Mouse (Mus musculus) frontal cortex, postnatal 25 days (tissue): ENCODE measurements around the gene Cd33.
A peak's percentile ranks its signal among the peaks of the same experiment; 100 is the strongest.

ENCODE experiments used
- DNase-seq, 2 experiments: peaks; one replicate each; pipeline ENCODE4 v3.0.0; 2022; ENCODE audit warnings: low spot score in 2 of 2

Gene Cd33

DNA sequence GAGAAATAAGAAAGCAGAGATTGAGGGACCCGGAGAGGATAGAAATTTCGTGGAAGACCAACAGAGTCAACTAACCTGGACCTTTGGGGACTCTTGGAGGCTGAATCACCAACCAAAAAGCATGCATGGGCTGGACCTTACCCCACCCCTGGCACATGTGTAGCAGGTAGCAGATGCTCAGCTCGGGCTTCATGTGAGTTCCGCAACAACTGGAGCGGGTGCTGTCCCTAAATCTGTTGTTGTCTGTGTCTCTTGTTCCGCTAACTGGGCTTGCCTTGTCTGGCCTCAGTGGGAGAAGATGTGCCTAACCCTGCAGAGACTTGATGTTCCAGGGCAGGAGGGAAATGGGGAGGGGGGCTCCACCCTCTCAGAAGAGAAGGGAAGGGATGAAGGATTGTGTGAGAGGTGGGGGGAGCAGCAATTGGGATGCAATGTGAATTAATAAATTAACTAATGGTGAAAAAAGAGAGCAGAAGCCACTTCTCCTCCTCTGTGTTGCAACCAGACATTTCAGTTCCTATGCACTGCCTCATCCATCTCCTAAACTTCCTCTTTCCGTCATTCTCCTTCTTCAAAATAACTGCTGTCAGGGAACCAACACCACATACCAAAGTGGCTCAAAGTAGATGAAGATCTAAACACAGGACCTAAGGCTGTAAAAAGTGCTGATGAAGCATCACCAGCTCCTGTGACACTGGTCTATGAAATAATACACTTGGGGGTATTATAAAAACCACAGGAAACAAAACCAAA, at the start of gene Cd33:
TSS of gene Cd33 (minus strand) at position 204 of the 753 bp plus-strand sequence.
- DNase-seq, result no peak

DNA sequence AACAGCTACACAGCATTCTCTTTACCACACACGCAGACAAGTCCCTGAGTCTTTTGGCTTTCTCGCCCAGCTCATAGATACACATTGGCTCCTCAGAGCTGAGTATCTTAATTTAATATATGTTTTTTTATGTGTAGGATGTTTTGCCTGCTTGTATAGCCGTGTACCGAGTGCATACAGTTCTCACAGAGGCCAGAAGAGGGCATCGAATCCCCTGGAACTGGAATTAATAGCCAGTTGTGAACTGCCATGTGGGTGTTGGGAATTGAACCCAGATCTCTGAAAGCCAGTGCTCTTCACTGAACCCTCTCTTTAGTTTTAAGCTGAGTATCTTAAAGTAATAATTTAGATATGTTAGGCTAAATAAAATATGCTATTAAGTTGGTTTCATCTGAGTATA, 40.6 kb upstream of the Cd33 start:
- no peak for DNase-seq

DNA sequence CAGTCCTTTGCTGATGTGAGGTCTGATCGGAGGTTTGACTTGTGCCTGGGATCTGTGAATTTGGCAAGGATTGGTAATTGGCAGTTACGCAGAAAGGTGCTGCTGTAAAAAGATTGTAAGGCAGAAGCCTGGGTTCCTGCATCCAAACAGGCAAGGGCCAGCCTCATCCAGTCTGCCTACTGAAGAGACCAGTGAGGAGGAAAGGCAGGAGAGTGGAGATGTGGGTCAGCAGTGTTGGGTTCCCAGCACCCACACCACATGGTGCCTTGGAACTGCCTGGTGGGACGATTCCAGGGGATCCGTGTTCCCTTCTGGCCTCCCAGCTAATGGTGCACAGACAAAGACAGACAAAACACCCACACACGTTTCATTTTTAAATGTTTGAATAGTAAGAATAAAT, 36.3 kb upstream of the Cd33 start:
- peak in 1 of 2 experiments; percentile 16 for DNase-seq

DNA sequence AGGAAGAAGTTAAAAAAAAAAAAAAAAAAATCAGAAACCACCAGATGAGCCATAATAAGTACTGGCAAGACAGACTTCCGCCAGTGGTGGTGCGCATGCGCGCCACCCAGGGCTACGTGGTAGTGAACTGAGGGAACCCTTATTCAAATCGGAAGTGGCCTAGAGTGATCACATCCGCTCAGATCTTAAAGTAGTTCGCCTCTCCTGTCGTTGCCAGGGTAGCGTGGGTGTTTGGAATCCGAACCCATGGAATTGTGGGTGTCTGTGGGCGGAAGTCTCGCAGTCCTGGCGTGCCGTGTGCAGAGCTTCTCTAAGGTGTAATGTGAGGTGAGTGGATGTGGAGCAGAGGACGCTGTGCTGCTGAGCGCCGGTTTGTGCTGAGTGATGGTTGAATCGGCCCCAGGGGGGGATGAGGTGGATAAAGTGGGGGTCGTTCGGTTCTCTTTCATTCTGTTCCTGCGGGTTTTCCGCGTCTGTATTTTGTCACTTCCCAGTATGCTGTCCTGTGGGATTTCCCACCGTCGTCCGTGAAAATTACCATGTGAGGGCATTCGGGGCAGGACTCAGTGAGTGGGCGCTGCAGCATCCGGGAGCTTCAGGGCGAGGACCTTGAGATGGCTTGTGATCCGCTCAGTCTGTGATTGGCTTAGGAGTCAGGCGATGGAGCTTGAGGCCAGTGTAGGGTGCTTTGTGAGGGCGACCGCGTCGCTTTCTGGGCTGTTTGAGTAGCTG, 35.4 kb upstream of the Cd33 start, which contains the start of gene Zfp719:
TSS of gene Zfp719 (plus strand) at position 171 of the 732 bp plus-strand sequence.
- peak; percentile 72 to 87 for DNase-seq

DNA sequence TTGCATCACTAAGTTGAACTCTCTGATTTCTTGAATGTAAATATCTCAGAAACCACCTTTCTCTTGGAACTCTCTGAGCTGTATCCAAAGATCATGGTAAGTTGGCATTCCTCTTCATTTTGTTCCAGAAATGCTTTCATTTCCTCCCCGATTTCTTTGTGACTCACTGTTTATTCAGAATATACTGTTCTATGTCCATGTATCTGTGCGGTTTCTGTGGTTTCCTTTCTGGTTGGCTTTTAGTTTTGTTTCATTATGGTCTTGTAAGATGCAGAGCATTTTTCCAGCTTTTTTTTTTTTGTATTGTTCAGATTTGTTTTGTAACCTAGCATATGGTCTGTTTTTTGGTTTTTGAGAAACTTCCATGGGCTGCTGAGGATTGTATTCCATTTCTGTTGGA, 27.0 kb upstream of the Cd33 start:
- no peak for DNase-seq

DNA sequence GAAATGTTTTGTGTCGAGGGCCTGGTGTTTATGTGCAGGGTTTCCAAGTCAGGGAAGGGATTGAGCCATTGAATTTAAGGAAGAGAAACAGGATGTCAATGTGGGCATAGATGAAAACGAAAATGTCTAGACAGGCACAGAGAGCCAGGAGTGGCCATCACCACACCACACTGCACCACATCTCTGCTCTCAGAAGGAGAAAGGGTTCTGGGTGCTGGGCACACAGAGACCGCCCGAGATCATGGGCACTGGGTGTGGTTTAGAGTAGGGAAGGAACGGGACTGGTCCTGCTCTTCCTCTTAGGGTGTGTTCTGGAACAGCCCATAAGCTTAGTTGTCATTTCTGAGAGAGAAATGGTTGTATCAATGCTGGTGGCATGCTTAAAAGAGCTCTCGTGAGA, 19.1 kb upstream of the Cd33 start:
- DNase-seq, result no peak

DNA sequence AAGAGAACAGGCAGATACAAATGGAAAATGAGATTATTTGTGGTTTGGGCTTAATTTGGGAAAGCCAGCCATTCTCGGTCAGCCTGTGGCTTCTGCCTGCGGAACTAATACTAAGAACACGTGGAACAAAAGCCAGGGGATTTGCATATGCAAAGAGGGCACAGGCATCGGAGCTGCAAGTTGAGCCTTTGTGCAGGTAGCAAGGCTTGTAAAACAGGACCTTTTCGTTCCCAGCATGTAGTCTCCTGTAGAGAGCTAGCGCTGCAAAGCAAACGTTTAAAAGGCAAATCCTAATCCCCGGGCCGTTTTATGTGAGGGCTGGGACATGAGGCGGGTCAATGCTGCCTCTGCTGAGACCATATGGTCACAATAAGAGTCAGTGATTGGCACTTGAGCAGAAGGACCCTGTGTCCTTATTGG, 18.4 kb upstream of the Cd33 start:
- no peak for DNase-seq

DNA sequence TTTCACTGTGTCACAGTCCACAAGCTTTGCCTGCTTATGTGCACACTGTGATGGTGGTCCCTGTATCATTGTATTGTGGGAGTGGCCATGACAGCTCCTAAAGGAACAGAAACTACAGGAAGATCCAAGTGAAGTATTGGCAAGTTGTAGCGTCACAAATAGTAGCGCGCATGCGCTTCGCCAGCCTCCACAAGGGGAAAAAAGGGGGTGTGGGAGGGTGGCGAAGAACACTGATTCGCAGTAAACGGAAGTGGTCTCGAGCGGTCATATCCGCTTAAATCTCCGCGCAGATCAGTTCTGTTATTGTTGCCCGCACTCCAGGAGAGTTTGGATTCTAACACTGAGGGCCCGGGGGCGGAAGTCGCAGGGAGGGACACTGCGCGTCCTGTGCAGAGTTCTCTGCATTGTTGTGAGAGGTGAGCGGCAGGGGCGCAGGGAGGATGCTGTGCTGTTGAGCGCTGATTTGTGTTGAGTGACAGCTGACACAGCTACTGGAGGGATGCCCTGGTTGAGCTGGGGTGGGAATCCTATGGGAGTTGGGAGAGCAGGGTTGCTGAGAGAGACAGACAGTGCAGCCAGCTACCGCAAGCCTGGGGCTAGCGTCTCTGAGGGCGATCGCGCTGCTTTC, 17.9 kb upstream of the Cd33 start, which contains the start of gene Zfp658:
TSS of gene Zfp658 (plus strand) at position 251 of the 628 bp plus-strand sequence.
- DNase-seq, result peak; percentile 65 to 74

DNA sequence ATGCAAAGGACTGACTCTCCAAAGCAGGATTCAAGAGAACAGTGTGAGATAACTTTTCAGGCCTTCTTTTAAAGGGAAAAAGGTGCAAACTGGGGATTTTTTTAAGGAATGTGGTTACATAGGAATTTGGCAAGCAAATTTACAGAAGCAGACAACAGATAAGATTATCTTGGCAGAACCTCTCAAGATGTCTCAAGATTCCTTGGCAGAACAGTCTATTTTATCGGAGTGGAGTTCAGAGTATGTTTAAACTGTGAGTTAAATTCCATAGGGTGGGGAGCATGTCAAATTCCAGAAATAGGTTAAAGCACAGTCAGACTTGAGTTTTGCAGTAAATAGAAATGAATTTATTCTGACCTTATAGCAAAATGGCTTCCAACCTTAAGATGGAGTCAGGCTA, 12.7 kb upstream of the Cd33 start:
- no peak for DNase-seq

DNA sequence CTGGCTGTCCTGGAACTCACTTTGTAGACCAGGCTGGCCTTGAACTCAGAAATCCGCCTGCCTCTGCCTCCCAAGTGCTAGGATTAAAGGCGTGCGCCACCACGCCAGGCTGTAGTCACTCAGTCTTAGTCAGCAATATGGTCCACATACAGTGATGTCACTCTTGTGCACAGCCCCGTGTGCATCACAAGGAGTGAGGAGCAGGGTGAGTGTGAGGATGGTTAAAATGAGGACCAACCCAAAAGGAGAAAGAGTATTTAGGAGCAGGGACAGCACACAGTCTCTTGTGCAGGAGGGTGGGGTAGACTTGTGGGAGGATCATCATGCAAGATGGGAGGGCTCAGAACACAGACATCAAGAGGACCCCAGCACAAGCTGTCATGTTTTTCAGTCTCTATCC, 11.1 kb upstream of the Cd33 start:
- no peak for DNase-seq

DNA sequence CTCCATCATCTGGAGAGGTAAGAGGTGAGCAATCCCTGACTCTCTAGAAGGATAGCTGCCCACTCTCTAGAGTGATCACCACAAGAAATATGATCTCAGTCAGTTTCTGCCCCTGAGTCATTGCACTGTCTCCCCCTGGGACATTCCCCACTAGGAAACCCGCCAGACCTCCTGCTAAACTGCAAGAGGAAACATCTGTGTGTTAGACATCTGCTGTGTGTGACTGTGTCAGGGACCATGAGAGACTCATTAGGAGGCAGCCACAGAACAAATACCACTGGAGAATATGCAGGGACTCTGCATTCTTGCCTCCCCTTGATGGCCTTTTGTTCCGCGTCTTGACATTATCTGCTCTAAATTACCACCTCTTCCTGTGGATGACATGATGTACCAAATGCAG, 10.3 kb upstream of the Cd33 start:
- no peak for DNase-seq

DNA sequence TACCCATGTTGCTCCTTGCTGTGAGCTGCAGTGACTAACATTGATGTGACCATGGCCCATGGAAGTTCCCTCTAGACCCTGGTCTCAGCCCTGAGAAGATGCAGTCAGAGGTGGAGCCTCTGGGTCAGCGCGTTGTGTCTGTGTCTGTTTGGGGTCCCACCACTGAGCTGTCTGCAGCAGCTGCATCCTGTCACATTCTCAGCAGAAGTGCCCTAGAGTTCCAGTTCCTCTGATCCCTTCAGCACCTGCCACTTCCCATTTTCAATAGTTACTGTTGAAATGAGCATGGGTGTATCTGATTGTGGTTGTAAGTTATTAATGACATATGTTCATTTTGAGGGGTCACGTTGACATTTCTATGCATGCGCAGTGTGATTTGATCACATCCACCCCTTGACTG, 8.9 kb upstream of the Cd33 start:
- DNase-seq, result no peak

DNA sequence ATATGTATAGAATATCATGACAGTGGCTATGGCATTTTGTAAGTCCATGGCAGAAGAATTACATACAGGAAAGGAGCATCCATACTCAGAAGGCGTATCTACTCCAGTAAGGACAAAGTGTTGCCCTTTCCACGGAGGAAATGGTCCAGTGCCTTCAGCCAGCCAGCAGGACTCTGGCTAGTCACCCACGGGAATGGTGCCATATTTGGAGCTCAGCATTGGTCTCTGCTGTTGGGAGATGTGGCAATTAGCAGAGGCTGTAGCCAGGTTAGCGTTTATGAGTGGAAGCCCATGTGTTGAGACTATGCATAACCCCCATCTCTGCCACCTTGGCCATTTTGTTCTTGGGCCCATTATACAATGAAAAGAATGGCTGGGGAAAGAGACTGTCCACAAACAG, 4.0 kb upstream of the Cd33 start:
- no peak for DNase-seq

DNA sequence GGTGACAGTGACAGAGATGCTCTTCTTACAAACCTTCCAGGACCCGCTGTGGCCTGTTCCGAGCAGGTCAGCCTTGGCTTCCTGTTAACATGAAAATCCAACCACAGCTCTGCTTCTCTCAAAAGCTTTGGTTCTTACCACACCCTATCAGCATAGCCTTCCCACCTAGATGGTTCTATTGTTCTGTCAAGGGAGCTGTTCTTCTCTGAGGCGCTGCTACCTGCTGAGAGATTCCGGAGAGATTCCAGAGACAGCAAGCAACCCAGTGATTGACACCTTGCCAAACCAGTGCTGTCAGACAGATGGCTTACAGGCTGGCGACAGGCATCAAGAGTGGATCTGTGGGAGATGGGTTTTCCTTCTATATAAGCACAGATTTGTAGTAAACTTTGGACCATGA, 3.4 kb upstream of the Cd33 start:
- no peak for DNase-seq

DNA sequence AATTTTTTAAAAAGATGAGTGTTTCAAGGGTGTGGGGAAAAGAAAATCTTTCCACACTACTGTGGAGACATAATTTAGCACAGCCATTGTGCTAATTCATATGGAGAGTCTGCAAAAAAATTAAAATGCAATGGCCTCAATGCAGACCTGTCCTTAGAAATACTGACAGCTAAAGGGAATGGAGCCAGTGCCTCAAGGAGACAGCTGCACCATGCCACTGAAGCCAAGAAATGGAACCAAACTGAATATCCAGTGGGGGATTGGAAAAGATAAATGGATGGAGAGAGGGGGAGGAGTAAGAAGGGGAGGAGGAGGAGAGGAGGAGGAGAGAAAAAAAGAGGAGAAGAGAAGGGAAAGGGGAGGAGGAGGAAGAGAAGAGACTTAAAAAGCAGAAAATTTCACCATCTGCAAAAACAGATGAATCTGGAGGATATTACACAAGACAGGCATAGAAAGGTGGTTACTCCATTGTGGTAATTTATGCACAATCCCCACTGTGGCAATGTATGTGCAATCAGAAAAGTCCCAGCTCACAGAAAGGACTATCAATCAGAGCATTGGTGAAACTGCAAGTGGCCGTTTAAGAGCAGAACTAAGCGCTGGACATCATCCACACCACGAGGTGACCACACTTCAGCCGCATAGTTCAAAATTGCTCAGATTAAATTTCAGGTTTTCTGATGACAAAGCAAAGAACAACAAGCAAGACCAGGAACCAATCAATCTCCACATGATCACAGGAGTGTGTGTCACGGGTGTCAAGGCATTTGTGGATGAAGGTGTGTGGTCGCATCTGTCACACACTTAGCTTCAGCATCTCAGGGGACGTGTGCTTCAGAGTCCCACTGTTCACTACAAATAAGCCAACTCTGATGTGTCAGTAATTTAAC, 1.7 kb upstream of the Cd33 start:
- no peak for DNase-seq

DNA sequence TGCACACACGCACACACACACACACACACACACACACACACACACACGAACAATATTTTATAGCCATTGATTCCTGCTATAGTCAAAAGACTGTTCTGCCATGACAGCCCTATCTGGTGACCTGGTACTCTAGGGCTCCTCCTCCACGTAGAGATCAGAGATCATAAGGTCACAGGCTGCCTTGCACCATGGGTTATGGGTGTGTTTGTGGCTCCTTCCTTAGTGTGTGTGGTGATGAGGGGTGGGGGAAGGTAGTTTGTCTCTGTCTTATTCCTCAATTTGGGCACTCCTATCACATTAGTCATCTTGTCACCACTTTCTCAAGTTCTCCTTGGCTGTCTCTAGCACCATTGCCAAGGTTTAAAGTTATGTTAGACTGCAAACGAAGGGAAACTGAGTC, 5.7 kb downstream of the Cd33 start:
- DNase-seq, result no peak

DNA sequence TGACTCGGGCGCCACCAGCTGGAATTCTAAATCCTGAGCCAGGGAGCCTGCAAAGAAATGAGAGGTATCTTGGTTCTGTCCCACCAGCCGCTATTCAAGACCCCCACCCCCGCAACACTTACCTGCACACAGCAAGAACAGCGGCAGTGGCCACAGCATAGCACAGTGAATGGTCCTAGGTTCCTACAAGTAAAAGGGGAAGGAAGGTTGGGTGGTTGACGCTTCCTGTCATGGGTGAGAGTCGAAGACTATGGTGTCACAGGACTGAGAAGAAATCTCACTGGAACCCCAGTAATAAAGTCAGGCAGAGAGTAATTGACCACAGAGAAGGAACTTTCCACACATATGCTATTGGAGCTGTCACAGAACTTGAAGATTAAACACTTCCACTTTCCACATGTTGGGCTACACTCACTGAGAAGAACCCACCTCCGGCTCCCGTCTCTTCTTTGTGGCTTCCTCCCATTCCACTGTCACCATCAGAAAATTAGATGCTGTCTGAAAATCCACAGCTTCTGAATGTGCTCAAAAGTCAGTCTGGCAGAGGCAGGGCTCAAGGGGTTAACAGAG, 11.2 kb downstream of the Cd33 start:
- DNase-seq, result no peak

DNA sequence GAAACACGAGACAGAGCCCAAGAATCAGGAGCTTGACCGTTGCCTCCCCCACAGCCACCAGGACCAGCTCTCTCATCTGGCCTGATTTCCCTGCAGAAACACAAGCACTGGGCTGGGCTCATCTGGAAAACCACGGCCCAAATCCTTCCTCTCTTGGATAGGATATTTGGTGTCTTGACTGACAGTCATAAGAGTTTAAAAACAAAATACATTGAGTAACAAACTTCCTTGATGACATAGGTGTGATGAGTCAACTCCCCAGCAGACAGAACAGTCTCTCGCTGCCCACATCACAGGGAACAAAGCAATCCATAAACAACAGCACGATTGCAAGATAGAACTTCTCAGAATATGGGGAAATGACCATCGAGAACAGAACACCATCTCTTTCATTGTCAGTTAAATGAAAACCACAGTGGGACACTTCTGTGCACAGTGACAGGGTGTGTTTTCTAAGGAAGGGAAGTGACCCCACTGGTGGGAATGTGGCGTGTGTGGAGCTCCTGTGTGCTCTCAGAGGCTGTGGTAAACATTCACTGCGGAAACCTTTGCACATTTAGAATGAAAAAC, 13.9 kb downstream of the Cd33 start:
- DNase-seq, result no peak

DNA sequence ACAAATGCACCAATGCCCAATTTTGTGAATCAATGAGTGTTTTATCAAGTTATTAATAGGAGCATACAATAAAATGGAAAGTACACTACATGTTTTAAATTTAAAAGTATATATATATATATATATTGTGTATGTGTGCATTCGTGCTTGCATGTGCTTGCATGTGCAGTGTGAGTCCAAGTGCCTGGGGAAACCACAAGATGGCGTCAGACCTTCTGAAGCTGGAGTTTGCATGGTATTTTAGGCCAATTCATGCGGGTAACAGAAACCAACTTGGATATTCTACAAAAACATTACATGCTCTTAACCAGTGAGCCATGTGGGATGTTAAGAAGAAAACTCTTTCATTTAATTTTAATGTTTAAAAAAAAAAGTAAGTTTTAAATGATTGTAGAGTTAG, 18.9 kb downstream of the Cd33 start:
- DNase-seq, result no peak

DNA sequence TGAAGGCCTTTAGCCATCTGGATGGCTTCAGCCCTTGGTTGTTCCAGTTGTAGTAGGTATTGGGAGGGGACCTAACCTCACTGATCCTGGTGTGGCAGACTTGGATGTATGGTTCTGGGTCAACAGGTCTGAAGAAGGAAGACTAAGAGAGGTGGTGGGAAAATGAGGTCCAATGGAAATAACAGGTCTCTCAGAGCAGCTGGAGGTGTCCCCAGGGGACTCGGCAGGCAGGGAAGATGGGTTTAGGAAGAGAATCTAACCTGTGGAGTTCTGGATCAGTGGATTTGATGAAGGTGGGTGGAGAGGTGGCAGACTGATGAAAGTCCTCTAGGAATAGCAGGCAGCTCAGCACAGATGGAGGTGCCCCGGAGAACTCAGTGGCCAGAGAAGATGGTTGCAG, 21.5 kb downstream of the Cd33 start:
- DNase-seq, result no peak

DNA sequence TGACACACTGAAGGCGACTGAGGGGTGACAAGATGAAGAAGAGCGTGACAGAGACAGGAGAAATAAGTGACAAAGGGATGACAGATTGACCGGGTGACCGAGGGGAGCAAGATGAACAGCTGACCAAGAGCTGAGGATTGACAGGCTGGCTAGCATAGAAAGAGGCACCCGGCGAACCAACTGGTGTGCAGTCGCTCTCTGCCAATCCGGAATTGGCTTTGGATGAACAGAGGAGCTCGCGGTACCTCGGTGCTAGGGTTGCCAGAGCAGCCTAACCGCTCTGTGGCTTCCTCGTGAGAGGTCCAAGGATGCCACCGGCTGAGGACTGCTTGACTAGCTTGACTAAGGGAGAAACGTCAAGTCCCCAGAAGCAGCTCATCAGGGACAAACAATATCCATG, 25.9 kb downstream of the Cd33 start:
- no peak for DNase-seq
